Comparison of ENCODE assay signal across 19 mouse cellular contexts in the genomic region with DNA sequence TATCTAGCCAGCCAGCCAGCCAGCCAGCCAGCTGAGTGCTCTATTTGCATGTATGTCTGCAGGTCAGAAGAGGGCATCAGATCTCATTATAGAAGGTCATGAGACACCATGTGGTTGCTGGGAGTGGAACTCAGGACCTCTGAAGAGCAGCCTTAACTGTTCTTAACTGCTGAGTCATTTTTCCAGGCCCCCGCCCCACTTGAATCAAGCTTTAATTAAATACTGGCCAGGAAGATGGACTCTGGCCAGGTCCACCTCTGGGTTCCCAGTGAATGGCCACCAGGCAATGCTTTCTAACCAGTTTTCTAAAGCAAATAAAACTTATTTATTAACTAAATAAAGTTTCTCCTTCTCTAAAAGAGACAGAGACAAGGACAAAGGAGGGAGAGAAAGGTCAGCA. TPM values are rescaled to one million over a fixed set of nuclear protein-coding genes. Genes with fewer than 3 reads are reported as not detected.
DNase-seq lines count a peak whose midpoint lies in the region; ATAC-seq and TF ChIP-seq lines count a peak whose summit lies in the region.
"Had no signal": no experiment of that assay in that cellular context is flagged by ENCODE, and none has a peak within 500 bp of the region (broad histone marks: within the 10 kb centered on the region; RNA-seq: fewer than 3 reads in every experiment).

No protein-coding gene starts in this region.

- no peak overlapping the region for H3K27ac ChIP-seq in CH12.LX (ENCODE audit: insufficient read depth, low read depth)
- H3K27ac ChIP-seq in lung, postnatal 0 days (ENCODE audit: low read length) = no peak overlapping the region
- H3K27ac ChIP-seq in midbrain, embryonic 14.5 days (replicated peaks; ENCODE audit: low read depth, low read length) = no peak overlapping the region
- H3K27ac ChIP-seq: hindbrain, embryonic 14.5 days; limb, embryonic 12.5 days; neural tube, embryonic 12.5 days had no signal

- in situ Hi-C loops in CH12.LX (cut with MboI; ENCODE audit: low pct_ligation_motif_present, low pct_unique_long_range_greater_than_20kb, low sequenced_read_pairs) = loop anchor here (25.0 kb wide), 1 partner anchor 318 kb away; no protein-coding TSS in a partner anchor

- no peak overlapping the region for H3K9ac ChIP-seq in CH12.LX (ENCODE audit: insufficient read depth, low read depth)
- no peak overlapping the region for H3K9ac ChIP-seq in lung, postnatal 0 days (replicated peaks; ENCODE audit: low read depth)
- H3K9ac ChIP-seq in midbrain, embryonic 14.5 days (replicated peaks; ENCODE audit: low read length) = no peak overlapping the region
- H3K9ac ChIP-seq: forebrain, postnatal 0 days; hindbrain, embryonic 14.5 days; limb, embryonic 12.5 days; neural tube, embryonic 12.5 days had no signal

- H3K36me3 ChIP-seq in CH12.LX (replicated peaks in 1 of 2; ENCODE audit: control insufficient read depth in 1 of 2, insufficient read depth in 1 of 2, low read length in 1 of 2) = no peaks in the 10 kb centered on the region
- no peaks in the 10 kb centered on the region for H3K36me3 ChIP-seq in lung, postnatal 0 days (ENCODE audit: insufficient read depth, low read length)
- H3K36me3 ChIP-seq in midbrain, embryonic 14.5 days (ENCODE audit: control insufficient read depth, insufficient read depth, low read length) = no peaks in the 10 kb centered on the region
- H3K36me3 ChIP-seq: G1E; limb, embryonic 12.5 days; neural tube, embryonic 12.5 days had no signal

- no peaks in the 10 kb centered on the region for H3K79me2 ChIP-seq in CH12.LX (replicated peaks; ENCODE audit: control insufficient read depth, extremely low read depth, insufficient read depth, poor library complexity, severe bottlenecking)

- TF ChIP-seq CTCF in CH12.LX (conservative IDR thresholded peaks at IDR 0.05 in 1 of 2, IDR thresholded peaks at IDR 0.05 in 1 of 2; ENCODE audit: low read depth in 2 of 2, low read length in 2 of 2) = no peak
- TF ChIP-seq CTCF in lung, postnatal 0 days (IDR thresholded peaks at IDR 0.05) = no peak

- TF ChIP-seq RAD21 in CH12.LX (IDR thresholded peaks at IDR 0.05; ENCODE audit: low read depth, low read length) = no peak

- no peak overlapping the region for H3K4me2 ChIP-seq in CH12.LX (ENCODE audit: insufficient read depth, low read depth, poor library complexity, severe bottlenecking)
- no peak overlapping the region for H3K4me2 ChIP-seq in lung, postnatal 0 days (replicated peaks; ENCODE audit: low read depth, low read length)
- no peak overlapping the region for H3K4me2 ChIP-seq in midbrain, embryonic 14.5 days (ENCODE audit: low read length)
- H3K4me2 ChIP-seq: hindbrain, embryonic 14.5 days; limb, embryonic 12.5 days; neural tube, embryonic 12.5 days had no signal

- H3K4me1 ChIP-seq in CH12.LX (ENCODE audit: control insufficient read depth in 1 of 2, insufficient read depth in 2 of 2) = peaks cover 0 to 9% of the 10 kb centered on the region in 2 experiments; a peak in 2 of 4 replicates
- H3K4me1 ChIP-seq in lung, postnatal 0 days (ENCODE audit: insufficient read depth, low read depth, low read length) = 0 out of 2 replicates have a peak, but pooled peaks cover 2% of the 10 kb centered on the region
- no peaks in the 10 kb centered on the region for H3K4me1 ChIP-seq in midbrain, embryonic 14.5 days (ENCODE audit: control insufficient read depth, insufficient read depth, low read length)
- H3K4me1 ChIP-seq: limb, embryonic 12.5 days; neural tube, embryonic 12.5 days had no signal

- no peaks in the 10 kb centered on the region for H3K9me3 ChIP-seq in CH12.LX (replicated peaks; ENCODE audit: low read length)
- H3K9me3 ChIP-seq in lung, postnatal 0 days (ENCODE audit: low read length) = no peaks in the 10 kb centered on the region
- H3K9me3 ChIP-seq in midbrain, embryonic 14.5 days (ENCODE audit: control insufficient read depth, low read length) = no peaks in the 10 kb centered on the region
- H3K9me3 ChIP-seq: G1E; limb, embryonic 12.5 days; neural tube, embryonic 12.5 days had no signal

- no peak overlapping the region for H3K4me3 ChIP-seq in CH12.LX (replicated peaks in 1 of 3; ENCODE audit: low read depth in 2 of 3, low read length in 2 of 3, poor library complexity in 1 of 3)
- H3K4me3 ChIP-seq in lung, postnatal 0 days (ENCODE audit: low read depth, low read length) = no peak overlapping the region
- no peak overlapping the region for H3K4me3 ChIP-seq in midbrain, embryonic 14.5 days (replicated peaks; ENCODE audit: low read depth, low read length)
- H3K4me3 ChIP-seq: limb, embryonic 12.5 days; neural tube, embryonic 12.5 days had no signal

- dilution Hi-C loops in CH12.LX (cut with MboI; ENCODE audit: extremely low pct_ligation_motif_present, extremely low pct_unique_long_range_greater_than_20kb, low sequenced_read_pairs) = no loop called here

- peak; percentile 9 for DNase-seq in CH12.LX (ENCODE audit: extremely low read depth)
- peak; percentile 86 to 88 for DNase-seq in kidney, adult 8-10 months
- DNase-seq in kidney, postnatal 4 days = peak; percentile 43 to 68
- DNase-seq in lung, postnatal 0 days (ENCODE audit: low spot score) = peak; percentile 53
- no peak for DNase-seq in retina, postnatal 1 day
- no peak for DNase-seq in cerebellum, adult 11-12 months
- no peak for DNase-seq in midbrain, embryonic 14.5 days
- DNase-seq in frontal cortex, postnatal 14 days (ENCODE audit: low spot score in 2 of 2) = no peak
- DNase-seq: adrenal gland, postnatal 25 days; cerebellum, adult 9-11 months; forebrain, postnatal 0 days; gastrocnemius, postnatal 14 days; heart, postnatal 10 days; thymus, adult 18-20 months had no signal

- TF ChIP-seq EP300 in CH12.LX (IDR thresholded peaks at IDR 0.05; ENCODE audit: low read length) = no peak
- no peak for TF ChIP-seq EP300 in lung, postnatal 0 days (IDR thresholded peaks at IDR 0.05)

- no peaks in the 10 kb centered on the region for H3K27me3 ChIP-seq in CH12.LX (replicated peaks)
- H3K27me3 ChIP-seq in lung, postnatal 0 days (replicated peaks; ENCODE audit: insufficient read depth, low read length) = no peaks in the 10 kb centered on the region
- no peaks in the 10 kb centered on the region for H3K27me3 ChIP-seq in midbrain, embryonic 14.5 days (ENCODE audit: control insufficient read depth, insufficient read depth, low read length)
- H3K27me3 ChIP-seq: limb, embryonic 12.5 days; neural tube, embryonic 12.5 days had no signal

- TF ChIP-seq POLR2A in CH12.LX (IDR thresholded peaks at IDR 0.05; ENCODE audit: low read depth, low read length) = no peak

- 64% methylated on average over 1 of the region's 1 CpGs for WGBS in lung, postnatal 0 days
- WGBS in midbrain, embryonic 14.5 days = 97% methylated on average over 1 of the region's 1 CpGs

- ATAC-seq in lung, postnatal 0 days = peak; percentile 68
- no peak for ATAC-seq in midbrain, embryonic 14.5 days (ENCODE audit: low FRiP score, low TSS enrichment)
- ATAC-seq: forebrain, postnatal 0 days had no signal

TF ChIP-seq in CH12.LX, 34 proteins besides CTCF, POLR2A, EP300 and RAD21:
- TF ChIP-seq UBTF (IDR thresholded peaks at IDR 0.05; ENCODE audit: low read depth, low read length) (no peak), KAT2A (IDR thresholded peaks at IDR 0.05; ENCODE audit: insufficient replicate concordance, low read length) (no peak), SIN3A (IDR thresholded peaks at IDR 0.05; ENCODE audit: low read length) (no peak), MAX (IDR thresholded peaks at IDR 0.05; ENCODE audit: low read length) (no peak), PAX5 (IDR thresholded peaks at IDR 0.05; ENCODE audit: low read length) (no peak), ZNF384 (IDR thresholded peaks at IDR 0.05; ENCODE audit: low read depth, low read length) (no peak), IRF4 (IDR thresholded peaks at IDR 0.05; ENCODE audit: low read depth, low read length) (no peak), MEF2A (IDR thresholded peaks at IDR 0.05; ENCODE audit: borderline replicate concordance, low read depth, low read length) (no peak), CHD2 (IDR thresholded peaks at IDR 0.05; ENCODE audit: low read length) (no peak), SMC3 (IDR thresholded peaks at IDR 0.05; ENCODE audit: low read depth, low read length) (no peak), USF1 (IDR thresholded peaks at IDR 0.05; ENCODE audit: low read depth, low read length) (no peak), GABPA (IDR thresholded peaks at IDR 0.05; ENCODE audit: insufficient replicate concordance, low read depth, low read length) (no peak), ZC3H11A (IDR thresholded peaks at IDR 0.05; ENCODE audit: low read depth, low read length) (no peak), RCOR1 (conservative IDR thresholded peaks at IDR 0.05; ENCODE audit: low read depth, low read length) (no peak), JUN (IDR thresholded peaks at IDR 0.05; ENCODE audit: insufficient read depth, low read depth, low read length) (no peak), MAFK (IDR thresholded peaks at IDR 0.05; ENCODE audit: insufficient replicate concordance, low read length) (no peak), MYC (IDR thresholded peaks at IDR 0.05; ENCODE audit: low read depth, low read length) (no peak), E2F4 (IDR thresholded peaks at IDR 0.05; ENCODE audit: insufficient replicate concordance, low read depth, low read length) (no peak)

RNA-seq across cellular contexts. Expression of gene Thnsl2, which starts 14.0 kb away (rescaled TPM):
- total RNA-seq in CH12.LX (2012; rRNA removed) (not detected in 2 replicates), CH12.LX (2014; rRNA removed) (not detected in 2 replicates)
- not detected in 2 replicates for polyA plus RNA-seq in CH12.LX (2012; ENCODE audit: insufficient read length, low read depth)
- polyA plus RNA-seq in lung, postnatal 0 days (2015; fragmentation: Nextera tagmentation; extraction: Ambion mirVana) = 15.0 and 15.4 TPM in 2 replicates
- polyA plus RNA-seq in midbrain, embryonic 14.5 days (2014; fragmentation: Nextera tagmentation; extraction: Ambion mirVana) = 3.5 and 3.9 TPM in 2 replicates
- total RNA-seq: G1E; megakaryocyte, adult 5-6 weeks had no signal
- polyA plus RNA-seq: G1E had no signal

Comparison
In these comparisons a context has a peak if more than half of its experiments do, and no peak if none do; other contexts are left out.
1. DNase-seq: peak in CH12.LX (single experiment), kidney, adult 8-10 months (2 of 2), kidney, postnatal 4 days (2 of 2) and lung, postnatal 0 days (single experiment); none in retina, postnatal 1 day (single experiment), cerebellum, adult 11-12 months (single experiment), midbrain, embryonic 14.5 days (single experiment) and frontal cortex, postnatal 14 days (0 of 2).